Mouse (Mus musculus): ENCODE data around the gene Gm2888. TPM values are rescaled to one million over a fixed set of nuclear protein-coding genes. Genes with fewer than 3 reads are reported as not detected.
A peak's percentile ranks its signal among the peaks of the same experiment; 100 is the strongest.
"Not testable (repeated sequence)": the region's sequence is repeated elsewhere in the genome, so short reads cannot be mapped to it uniquely, and the experiment has no call there.

Gm2888 gene
- not detected in 2 replicates for polyA plus RNA-seq (2016; fragmentation: Nextera tagmentation; extraction: Ambion mirVana)

- 68% methylated on average over 3 of the region's 3 CpGs for WGBS
- not testable (repeated sequence) for H3K27ac ChIP-seq (ENCODE audit: poor library complexity, severe bottlenecking); H3K4me3 ChIP-seq; H3K4me2 ChIP-seq; H3K9ac ChIP-seq; H3K36me3 ChIP-seq; ATAC-seq (ENCODE audit: insufficient number of reproducible peaks, low FRiP score); H3K4me1 ChIP-seq (replicated peaks); H3K27me3 ChIP-seq (replicated peaks); H3K9me3 ChIP-seq (replicated peaks)
These were observed at the start of gene Gm2888 for GRCm38 (mm10) chr14:3029702-3030101. Gm2888 (plus strand) TSS chr14:3030002.

- H3K4me1 ChIP-seq (replicated peaks); ATAC-seq (ENCODE audit: insufficient number of reproducible peaks, low FRiP score); H3K27ac ChIP-seq (ENCODE audit: poor library complexity, severe bottlenecking); H3K36me3 ChIP-seq; H3K9me3 ChIP-seq (replicated peaks); H3K27me3 ChIP-seq (replicated peaks): not testable (repeated sequence)
- peak within 1 kb of the TSS; percentile 89 for H3K4me2 ChIP-seq
- H3K9ac ChIP-seq, result peak within 1 kb of the TSS; percentile 65
- H3K4me3 ChIP-seq, result peak within 1 kb of the TSS; percentile 64
- WGBS, result 3% methylated on average over 29 of the region's 40 CpGs
These were observed 19.1 kb downstream of the Gm2888 start, which contains the start of gene Gm2897 for GRCm38 (mm10) chr14:3048727-3049512. Gm2897 (plus strand) TSS chr14:3049285.

GRCm38 (mm10) chr14:3049513-3049800, 19.7 kb downstream of the Gm2888 start:
- not testable (repeated sequence) for H3K27me3 ChIP-seq (replicated peaks); H3K9me3 ChIP-seq (replicated peaks); H3K27ac ChIP-seq (ENCODE audit: poor library complexity, severe bottlenecking); H3K36me3 ChIP-seq; H3K4me1 ChIP-seq (replicated peaks); ATAC-seq (ENCODE audit: insufficient number of reproducible peaks, low FRiP score)
- H3K4me3 ChIP-seq, result peak overlapping the region; percentile 64
- peak overlapping the region; percentile 89 for H3K4me2 ChIP-seq
- peak overlapping the region; percentile 65 for H3K9ac ChIP-seq
- WGBS, result under 1% methylated on average over 17 of the region's 20 CpGs

GRCm38 (mm10) chr14:3050087-3050486, 20.3 kb downstream of the Gm2888 start:
- H3K9ac ChIP-seq; H3K9me3 ChIP-seq (replicated peaks); H3K36me3 ChIP-seq; H3K27me3 ChIP-seq (replicated peaks); H3K27ac ChIP-seq (ENCODE audit: poor library complexity, severe bottlenecking); H3K4me3 ChIP-seq; ATAC-seq (ENCODE audit: insufficient number of reproducible peaks, low FRiP score); H3K4me2 ChIP-seq; H3K4me1 ChIP-seq (replicated peaks): not testable (repeated sequence)
- WGBS, result 3% methylated on average over 5 of the region's 8 CpGs

Other genes with a start within 250 kb of the Gm2888 start
- gene Gm2897, start 19.3 kb downstream of the Gm2888 start, polyA plus RNA-seq (2016; fragmentation: Nextera tagmentation; extraction: Ambion mirVana), result 4.9 and 5.3 TPM in 2 replicates
- 0.18 TPM in 1 of 2 replicates, not detected in the other for gene Gm10340, start 104.0 kb downstream of the Gm2888 start, polyA plus RNA-seq (2016; fragmentation: Nextera tagmentation; extraction: Ambion mirVana)
- 0.19 TPM in 1 of 2 replicates, not detected in the other for gene Gm5795, start 158.3 kb downstream of the Gm2888 start, polyA plus RNA-seq (2016; fragmentation: Nextera tagmentation; extraction: Ambion mirVana)
- gene D830030K20Rik, start 178.5 kb downstream of the Gm2888 start, polyA plus RNA-seq (2016; fragmentation: Nextera tagmentation; extraction: Ambion mirVana), result 37.9 and 41.8 TPM in 2 replicates